8 mouse cellular contexts compared by ENCODE assay signal in genomic region chr4:130662979-130663725, GRCm38 (mm10). TPM values are rescaled to one million over a fixed set of nuclear protein-coding genes. Genes with fewer than 3 reads are reported as not detected.
DNase-seq lines count a peak whose midpoint lies in the region; ATAC-seq lines count a peak whose summit lies in the region.

Gene Pum1 (plus strand): TSS chr4:130663321.

- peak; percentile 94 for DNase-seq in MN1 (ENCODE audit: low spot score)
- DNase-seq in cerebellum, adult 9-10 months = peak; percentile 86
- DNase-seq in frontal cortex, adult 2 months (ENCODE audit: extremely low spot score in 1 of 2, low spot score in 1 of 2) = peak; percentile 72 to 86
- peak; percentile 96 for DNase-seq in hindbrain, embryonic 11.5 days (ENCODE audit: low spot score)
- peak; percentile 84 to 89 for DNase-seq in layer of hippocampus, postnatal 10 days (ENCODE audit: low spot score in 2 of 2)
- DNase-seq in lung, postnatal 10 days = peak; percentile 92
- DNase-seq in ovary, postnatal 36 days (ENCODE audit: low spot score) = peak; percentile 91
- peak; percentile 92 for DNase-seq in thymus, postnatal 25 days

- peak within 1 kb of the TSS; percentile 94 for H3K27ac ChIP-seq in hindbrain, embryonic 11.5 days (ENCODE audit: low read depth, low read length)

- ATAC-seq in hindbrain, embryonic 11.5 days (ENCODE audit: low FRiP score) = peak; percentile 94

- H3K9me3 ChIP-seq in hindbrain, embryonic 11.5 days (ENCODE audit: control insufficient read depth, low read length) = no peaks in the 10 kb centered on the region

- H3K4me3 ChIP-seq in hindbrain, embryonic 11.5 days (ENCODE audit: low read depth, low read length) = peak within 1 kb of the TSS; percentile 96

- peak within 1 kb of the TSS; percentile 77 for H3K4me2 ChIP-seq in hindbrain, embryonic 11.5 days (replicated peaks; ENCODE audit: low read depth, low read length)

- H3K9ac ChIP-seq in hindbrain, embryonic 11.5 days (ENCODE audit: low read depth, low read length) = peak within 1 kb of the TSS; percentile 97

- WGBS in hindbrain, embryonic 11.5 days = under 1% methylated on average over 67 of the region's 90 CpGs

- H3K4me1 ChIP-seq in hindbrain, embryonic 11.5 days (replicated peaks; ENCODE audit: control insufficient read depth, insufficient read depth, low read length) = no peaks in the 10 kb centered on the region

- H3K36me3 ChIP-seq in hindbrain, embryonic 11.5 days (ENCODE audit: control insufficient read depth, insufficient read depth, low read length) = no peaks in the 10 kb centered on the region

- no peaks in the 10 kb centered on the region for H3K27me3 ChIP-seq in hindbrain, embryonic 11.5 days (ENCODE audit: control insufficient read depth, insufficient read depth, low read length)

RNA-seq across cellular contexts. Expression of gene Pum1, which starts in this region (rescaled TPM):
- 58.5 and 62.7 TPM in 2 replicates for polyA plus RNA-seq in frontal cortex, adult 2 months (2012; rRNA removed)
- polyA plus RNA-seq in hindbrain, embryonic 11.5 days (2014; fragmentation: Nextera tagmentation; extraction: Ambion mirVana) = 106 and 117 TPM in 2 replicates
- total RNA-seq in layer of hippocampus, postnatal 10 days (2021) = 100 to 1,000 TPM in 1 of 2 experiments, 10 to 100 TPM in 1; 95.9 to 117 TPM

Comparison
In these comparisons a context has a peak if more than half of its experiments do, and no peak if none do; other contexts are left out.
1. Peak in every context shown above with its lines: DNase-seq, ATAC-seq, H3K4me3 ChIP-seq and H3K27ac ChIP-seq.